Comparison of ENCODE assay signal across 15 mouse cellular contexts in genomic region chr7:79310191-79310555, GRCm38 (mm10). TPM values are rescaled to one million over a fixed set of nuclear protein-coding genes. Genes with fewer than 3 reads are reported as not detected.
DNase-seq lines count a peak whose midpoint lies in the region; ATAC-seq and TF ChIP-seq lines count a peak whose summit lies in the region.
"Had no signal": no experiment of that assay in that cellular context is flagged by ENCODE, and none has a peak within 500 bp of the region (broad histone marks: within the 10 kb centered on the region; RNA-seq: fewer than 3 reads in every experiment).

No protein-coding gene starts in this region.

- H3K9me3 ChIP-seq in hindbrain, embryonic 10.5 days: no peaks in the 10 kb centered on the region
- H3K9me3 ChIP-seq in hindbrain, embryonic 11.5 days (ENCODE audit: control insufficient read depth, low read length): no peaks in the 10 kb centered on the region
- H3K9me3 ChIP-seq in hindbrain, embryonic 15.5 days: no peaks in the 10 kb centered on the region
- H3K9me3 ChIP-seq in midbrain, embryonic 13.5 days: no peaks in the 10 kb centered on the region
- H3K9me3 ChIP-seq: heart, embryonic 15.5 days had no signal

- H3K4me1 ChIP-seq in hindbrain, embryonic 10.5 days (replicated peaks): peaks cover 63% of the 10 kb centered on the region
- H3K4me1 ChIP-seq in hindbrain, embryonic 11.5 days (replicated peaks; ENCODE audit: control insufficient read depth, insufficient read depth, low read length): peaks cover 11% of the 10 kb centered on the region
- H3K4me1 ChIP-seq in cortical plate, adult 2 months (ENCODE audit: control insufficient read depth, insufficient read depth, low read length): peaks cover 39% of the 10 kb centered on the region
- H3K4me1 ChIP-seq in hindbrain, embryonic 15.5 days (replicated peaks): peaks cover 61% of the 10 kb centered on the region
- peaks cover 65% of the 10 kb centered on the region for H3K4me1 ChIP-seq in midbrain, embryonic 13.5 days (replicated peaks)

- 52% methylated on average over 1 of the region's 1 CpGs for WGBS in hindbrain, embryonic 10.5 days
- 46% methylated on average over 1 of the region's 1 CpGs for WGBS in hindbrain, embryonic 11.5 days
- WGBS in hindbrain, embryonic 15.5 days: 32% methylated on average over 1 of the region's 1 CpGs
- 6% methylated on average over 1 of the region's 1 CpGs for WGBS in midbrain, embryonic 13.5 days

- peaks cover under 1% of the 10 kb centered on the region; the same call in 1 of the 2 replicates for H3K36me3 ChIP-seq in hindbrain, embryonic 10.5 days
- H3K36me3 ChIP-seq in hindbrain, embryonic 11.5 days (ENCODE audit: control insufficient read depth, insufficient read depth, low read length): no peaks in the 10 kb centered on the region
- no peaks in the 10 kb centered on the region for H3K36me3 ChIP-seq in hindbrain, embryonic 15.5 days
- H3K36me3 ChIP-seq in midbrain, embryonic 13.5 days: peaks cover 2% of the 10 kb centered on the region; the same call in 1 of the 2 replicates
- H3K36me3 ChIP-seq: heart, embryonic 15.5 days had no signal

- TF ChIP-seq POLR2A in cortical plate, adult 2 months (IDR thresholded peaks at IDR 0.05; ENCODE audit: extremely low read depth, insufficient read depth, low read length): no peak

- H3K9ac ChIP-seq in hindbrain, embryonic 11.5 days (ENCODE audit: low read depth, low read length): no peak overlapping the region
- H3K9ac ChIP-seq in hindbrain, embryonic 15.5 days: no peak overlapping the region
- no peak overlapping the region for H3K9ac ChIP-seq in midbrain, embryonic 13.5 days (replicated peaks)
- H3K9ac ChIP-seq: heart, embryonic 15.5 days had no signal

- DNase-seq in hindbrain, embryonic 10.5 days (ENCODE audit: low spot score): no peak
- no peak for DNase-seq in hindbrain, embryonic 11.5 days (ENCODE audit: low spot score)
- no peak for DNase-seq in c-Kit-positive CD71-positive TER-119-positive erythroid progenitor cells, embryonic 14.5 days (ENCODE audit: low spot score)
- no peak for DNase-seq in retina, embryonic 14.5 days (ENCODE audit: low spot score)
- no peak for DNase-seq in right cerebral cortex, adult 18-20 months
- DNase-seq: B cell, adult 2 months; cerebellum, postnatal 36 days; gastrocnemius, postnatal 10 days; lung, postnatal 4 days had no signal

- no peaks in the 10 kb centered on the region for H3K27me3 ChIP-seq in hindbrain, embryonic 10.5 days (ENCODE audit: insufficient read depth, poor library complexity, severe bottlenecking)
- no peaks in the 10 kb centered on the region for H3K27me3 ChIP-seq in hindbrain, embryonic 11.5 days (ENCODE audit: control insufficient read depth, insufficient read depth, low read length)
- H3K27me3 ChIP-seq in hindbrain, embryonic 15.5 days: no peaks in the 10 kb centered on the region
- H3K27me3 ChIP-seq in midbrain, embryonic 13.5 days: no peaks in the 10 kb centered on the region
- H3K27me3 ChIP-seq: heart, embryonic 15.5 days had no signal

- no peak overlapping the region for H3K4me2 ChIP-seq in hindbrain, embryonic 11.5 days (replicated peaks; ENCODE audit: low read depth, low read length)
- H3K4me2 ChIP-seq in hindbrain, embryonic 15.5 days: no peak overlapping the region
- no peak overlapping the region for H3K4me2 ChIP-seq in midbrain, embryonic 13.5 days (replicated peaks)
- H3K4me2 ChIP-seq: heart, embryonic 15.5 days had no signal

- no peak overlapping the region for H3K4me3 ChIP-seq in hindbrain, embryonic 10.5 days
- no peak overlapping the region for H3K4me3 ChIP-seq in hindbrain, embryonic 11.5 days (ENCODE audit: low read depth, low read length)
- H3K4me3 ChIP-seq in cortical plate, adult 2 months (ENCODE audit: insufficient read depth, low read length): no peak overlapping the region
- H3K4me3 ChIP-seq in hindbrain, embryonic 15.5 days: no peak overlapping the region
- H3K4me3 ChIP-seq in midbrain, embryonic 13.5 days (replicated peaks): no peak overlapping the region
- H3K4me3 ChIP-seq: heart, embryonic 15.5 days had no signal

- TF ChIP-seq CTCF in cortical plate, adult 2 months (IDR thresholded peaks at IDR 0.05; ENCODE audit: extremely low read depth, insufficient read depth, low read length): no peak

- no peak for ATAC-seq in hindbrain, embryonic 11.5 days (ENCODE audit: low FRiP score)
- no peak for ATAC-seq in hindbrain, embryonic 15.5 days (ENCODE audit: low FRiP score, low read depth)
- ATAC-seq in midbrain, embryonic 13.5 days: no peak
- ATAC-seq: activated CD4-positive, CD25-positive, alpha-beta regulatory T cell, adult 4 months; intestine, embryonic 16.5 days had no signal

- H3K27ac ChIP-seq in hindbrain, embryonic 10.5 days: peak overlapping the region; percentile 75
- no peak overlapping the region for H3K27ac ChIP-seq in hindbrain, embryonic 11.5 days (ENCODE audit: low read depth, low read length)
- peak overlapping the region; percentile 30; the same call in 1 of the 2 replicates for H3K27ac ChIP-seq in cortical plate, adult 2 months (ENCODE audit: insufficient read depth, low read length)
- peak overlapping the region; percentile 71; the same call in 1 of the 2 replicates for H3K27ac ChIP-seq in hindbrain, embryonic 15.5 days (replicated peaks)
- peak overlapping the region; percentile 78 for H3K27ac ChIP-seq in midbrain, embryonic 13.5 days
- H3K27ac ChIP-seq: heart, embryonic 15.5 days had no signal

RNA-seq across cellular contexts. Expression of gene Abhd2, which starts 37.2 kb away (rescaled TPM):
- 8.0 and 10.1 TPM in 2 replicates for polyA plus RNA-seq in hindbrain, embryonic 10.5 days (2016; fragmentation: Nextera tagmentation; extraction: Ambion mirVana)
- polyA plus RNA-seq in hindbrain, embryonic 11.5 days (2014; fragmentation: Nextera tagmentation; extraction: Ambion mirVana): 12.1 and 12.2 TPM in 2 replicates
- 43.1 and 43.5 TPM in 2 replicates for polyA plus RNA-seq in cortical plate, adult 2 months (2012; rRNA removed)
- 18.9 and 19.8 TPM in 2 replicates for polyA plus RNA-seq in hindbrain, embryonic 15.5 days (2015; fragmentation: Nextera tagmentation; extraction: Ambion mirVana)
- 16.4 and 16.5 TPM in 2 replicates for polyA plus RNA-seq in midbrain, embryonic 13.5 days (2015; fragmentation: Nextera tagmentation; extraction: Ambion mirVana)
